Mouse (Mus musculus) embryonic facial prominence, embryonic 13.5 days (tissue): ENCODE data around the gene Nup62. TPM values are rescaled to one million over a fixed set of nuclear protein-coding genes. Genes with fewer than 3 reads are reported as not detected.
A peak's percentile ranks its signal among the peaks of the same experiment; 100 is the strongest.

Experiments
- ATAC-seq: fragments of 200-750 bp; cut with Nextera tagmentation; 2 replicates; pipeline ENCODE4 v1.8.0; 2017; ENCODE audit warnings: low read depth; ENCODE audit not compliant: insufficient number of reproducible peaks, insufficient read depth, low FRiP score, low TSS enrichment
- H3K27ac ChIP-seq: fragments of 300-500 bp; sonication (generic); 2 replicates; pipeline ENCODE4 v1.5.1; 2015; ENCODE audit warnings: moderate library complexity, mild to moderate bottlenecking, inconsistent platforms
- H3K27me3 ChIP-seq: fragments of 300-500 bp; sonication (generic); 2 replicates; pipeline ENCODE4 v1.6.1; 2015; ENCODE audit warnings: mild to moderate bottlenecking, inconsistent platforms
- H3K36me3 ChIP-seq: fragments of 300-500 bp; sonication (generic); 2 replicates; pipeline ENCODE4 v1.6.1; 2015; ENCODE audit warnings: mild to moderate bottlenecking, inconsistent platforms
- H3K4me1 ChIP-seq: fragments of 300-500 bp; sonication (generic); 2 replicates; pipeline ENCODE4 v1.6.1; 2015; ENCODE audit warnings: inconsistent platforms
- H3K4me2 ChIP-seq: fragments of 300-500 bp; sonication (generic); 2 replicates; pipeline ENCODE4 v1.6.1; 2015; ENCODE audit warnings: moderate library complexity, mild to moderate bottlenecking, inconsistent platforms
- H3K4me3 ChIP-seq: fragments of 300-500 bp; sonication (generic); 2 replicates; pipeline ENCODE4 v1.5.1; 2015; ENCODE audit warnings: mild to moderate bottlenecking, inconsistent platforms
- H3K9ac ChIP-seq: fragments of 300-500 bp; sonication (generic); 2 replicates; pipeline ENCODE4 v1.6.1; 2015; ENCODE audit warnings: mild to moderate bottlenecking, inconsistent platforms
- H3K9me3 ChIP-seq: fragments of 300-500 bp; sonication (generic); 2 replicates; pipeline ENCODE4 v1.6.1; 2016; ENCODE audit warnings: inconsistent platforms
- WGBS: fragments of 180-500 bp; shearing (Covaris S2); methylation state at CpG from one replicate; pipeline ENCODE4 v1.1.7; 2015; ENCODE audit warnings: mixed read lengths; 5-methylcytosine and 5-hydroxymethylcytosine counted together
- polyA plus RNA-seq: library from polyadenylated mRNA; unstranded; fragments of >200 nt; fragmentation: Nextera tagmentation; extraction: Ambion mirVana; gene quantifications from 2 replicates; pipeline ENCODE4 v1.2.1, GENCODE M21; 2015

The Nup62 gene
- polyA plus RNA-seq, 1 experiment from 2014 or later = 100 TPM

DNA sequence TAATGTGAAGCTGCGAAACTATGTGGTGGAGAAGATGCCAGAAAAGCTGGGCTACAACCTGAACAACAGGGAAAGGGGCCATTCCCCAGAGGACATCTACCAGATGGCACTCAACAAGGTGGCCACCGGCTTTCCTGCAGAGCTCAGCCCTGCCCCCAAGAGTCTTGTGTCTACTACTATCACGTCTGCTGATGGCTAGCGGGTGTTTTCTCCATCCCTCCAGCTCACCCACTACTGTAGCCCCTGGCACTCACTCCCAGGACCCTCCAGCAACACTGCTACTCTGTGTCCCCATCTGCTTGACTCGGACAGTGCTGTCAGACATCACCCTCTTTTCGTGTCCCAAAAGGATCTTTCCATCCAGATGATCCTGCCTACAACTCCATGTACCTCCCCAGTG, 22.2 kb downstream of the Nup62 start:
- peaks cover 17% of the 10 kb centered on the region for H3K4me1 ChIP-seq
- no peak overlapping the region for H3K4me3 ChIP-seq
- no peak overlapping the region for H3K9ac ChIP-seq
- no peak overlapping the region for H3K27ac ChIP-seq
- H3K27me3 ChIP-seq = peaks cover 36% of the 10 kb centered on the region
- no peak overlapping the region for H3K4me2 ChIP-seq
- no peak for ATAC-seq
- no peaks in the 10 kb centered on the region for H3K9me3 ChIP-seq
- WGBS = 82% methylated on average over 6 of the region's 6 CpGs
- H3K36me3 ChIP-seq = peaks cover 29% of the 10 kb centered on the region

DNA sequence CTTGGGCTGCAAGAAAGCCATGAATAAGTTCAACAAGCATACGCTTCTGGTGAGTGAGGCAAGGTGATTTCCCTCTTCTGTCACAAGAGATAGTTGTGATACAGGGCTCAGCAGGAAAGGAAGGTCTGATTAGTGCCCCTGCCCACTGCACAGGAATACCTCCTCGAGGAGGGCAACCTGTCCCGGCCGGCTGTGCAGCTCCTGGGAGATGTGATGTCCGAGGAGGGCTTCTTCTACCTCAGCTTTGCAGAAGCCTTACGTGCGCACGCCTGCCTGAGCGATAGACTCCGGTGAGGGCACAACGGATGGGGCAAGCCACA, 23.2 kb downstream of the Nup62 start:
- ATAC-seq = no peak
- 24% methylated on average over 11 of the region's 11 CpGs for WGBS

DNA sequence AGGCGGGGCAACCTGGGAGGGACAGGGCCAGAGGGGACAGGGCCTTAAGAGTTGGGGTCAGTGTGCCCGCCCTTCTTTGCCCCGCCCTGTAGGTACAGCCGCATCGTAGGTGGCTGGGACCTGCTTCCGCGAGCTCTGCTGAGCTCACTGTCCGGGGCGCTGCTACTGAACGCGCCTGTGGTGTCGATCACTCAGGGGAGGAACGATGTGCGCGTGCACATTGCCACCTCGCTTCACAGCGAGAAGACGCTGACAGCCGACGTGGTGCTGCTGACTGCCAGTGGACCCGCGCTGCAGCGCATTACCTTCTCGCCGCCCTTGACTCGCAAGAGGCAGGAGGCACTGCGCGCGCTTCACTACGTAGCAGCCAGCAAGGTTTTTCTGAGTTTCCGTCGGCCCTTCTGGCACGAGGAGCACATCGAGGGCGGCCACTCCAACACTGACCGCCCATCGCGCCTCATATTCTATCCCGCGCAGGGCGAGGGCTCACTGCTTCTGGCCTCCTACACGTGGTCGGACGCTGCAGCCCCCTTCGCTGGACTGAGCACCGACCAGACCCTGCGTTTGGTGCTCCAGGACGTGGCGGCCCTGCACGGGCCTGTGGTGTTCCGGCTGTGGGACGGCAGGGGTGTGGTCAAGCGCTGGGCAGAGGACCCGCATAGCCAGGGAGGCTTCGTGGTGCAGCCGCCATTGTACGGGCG, 23.8 kb downstream of the Nup62 start:
- peak overlapping the region; percentile 62 for H3K9ac ChIP-seq
- H3K36me3 ChIP-seq = peaks cover 44% of the 10 kb centered on the region
- H3K4me1 ChIP-seq = peaks cover 15% of the 10 kb centered on the region
- peaks cover 36% of the 10 kb centered on the region for H3K27me3 ChIP-seq
- ATAC-seq = 0 out of 2 replicates have a peak, but pooled peaks have one; percentile 11
- 2% methylated on average over 58 of the region's 58 CpGs for WGBS
- peak overlapping the region; percentile 40 for H3K4me3 ChIP-seq
- H3K9me3 ChIP-seq = no peaks in the 10 kb centered on the region
- no peak overlapping the region for H3K27ac ChIP-seq
- H3K4me2 ChIP-seq = peak overlapping the region; percentile 66

More for the DNA sequence above, 23.2 kb downstream of the Nup62 start:
- Histone ChIP-seq H3K36me3 (peaks cover 39% of the 10 kb centered on the region), H3K27ac (no peak overlapping the region), H3K9me3 (no peaks in the 10 kb centered on the region), H3K4me3 (peak overlapping the region; percentile 40), H3K4me1 (peaks cover 15% of the 10 kb centered on the region), H3K27me3 (peaks cover 36% of the 10 kb centered on the region), H3K4me2 (peak overlapping the region; percentile 66), H3K9ac (peak overlapping the region; percentile 62)

DNA sequence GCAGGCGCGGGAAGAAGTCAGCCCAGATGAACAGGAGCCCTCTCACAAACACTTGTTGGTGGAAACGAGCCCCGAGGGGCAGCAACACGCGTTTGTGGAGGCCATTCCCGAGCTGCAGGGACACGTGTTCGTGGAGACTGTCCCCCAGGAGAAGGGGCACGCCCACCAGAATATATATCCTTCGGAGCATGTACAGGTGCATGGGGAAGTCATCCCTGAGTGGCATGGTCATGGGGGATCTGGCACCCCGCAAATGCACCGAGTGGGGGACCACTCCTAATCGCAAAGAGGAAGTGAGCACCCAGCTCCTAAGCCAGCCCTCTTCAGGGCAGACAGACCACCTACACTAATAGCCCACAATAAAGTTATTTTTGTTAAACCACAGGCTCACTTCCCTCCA, 24.5 kb downstream of the Nup62 start:
- 52% methylated on average over 14 of the region's 14 CpGs for WGBS
- H3K4me2 ChIP-seq = peak overlapping the region; percentile 66
- ATAC-seq = no peak
- H3K9ac ChIP-seq = peak overlapping the region; percentile 62
- peaks cover 36% of the 10 kb centered on the region for H3K27me3 ChIP-seq
- H3K9me3 ChIP-seq = no peaks in the 10 kb centered on the region
- peak overlapping the region; percentile 40 for H3K4me3 ChIP-seq
- no peak overlapping the region for H3K27ac ChIP-seq
- peaks cover 52% of the 10 kb centered on the region for H3K36me3 ChIP-seq
- H3K4me1 ChIP-seq = peaks cover 15% of the 10 kb centered on the region

DNA sequence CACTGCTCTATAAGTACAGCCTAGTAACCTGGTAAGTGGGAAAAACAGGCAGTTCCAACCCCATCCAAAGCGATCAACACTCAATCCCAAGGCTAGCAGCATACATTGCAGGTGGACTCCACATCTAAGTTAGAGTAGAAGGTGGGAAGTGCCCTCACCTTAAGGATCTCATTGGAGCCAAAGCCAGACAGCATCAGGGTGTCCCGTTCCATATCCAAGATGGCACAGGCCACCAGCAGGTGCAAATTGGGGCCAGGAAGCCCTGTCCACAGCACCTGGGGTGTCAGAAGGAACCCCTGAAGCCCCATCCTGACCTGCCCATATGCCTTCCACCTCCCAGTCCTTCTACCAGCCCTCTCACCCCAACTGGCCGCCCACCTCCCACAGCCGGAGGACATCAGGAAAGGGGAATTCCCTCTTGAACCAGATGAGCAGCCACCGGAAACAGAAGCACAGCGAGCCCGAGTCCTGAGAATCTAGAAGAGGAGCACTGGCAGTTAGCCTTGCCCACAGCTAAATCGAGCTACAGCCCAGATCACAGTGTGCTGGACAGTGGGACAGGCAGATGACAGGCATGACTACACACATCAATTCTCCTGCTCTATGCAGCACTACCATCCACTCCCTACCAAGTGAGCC, 26.1 kb downstream of the Nup62 start:
- Histone ChIP-seq H3K4me3 (no peak overlapping the region), H3K27ac (no peak overlapping the region), H3K9ac (no peak overlapping the region), H3K36me3 (peaks cover 67% of the 10 kb centered on the region), H3K4me2 (no peak overlapping the region), H3K4me1 (peaks cover 12% of the 10 kb centered on the region), H3K9me3 (no peaks in the 10 kb centered on the region), H3K27me3 (peaks cover 36% of the 10 kb centered on the region)
- 92% methylated on average over 8 of the region's 8 CpGs for WGBS
- no peak for ATAC-seq

DNA sequence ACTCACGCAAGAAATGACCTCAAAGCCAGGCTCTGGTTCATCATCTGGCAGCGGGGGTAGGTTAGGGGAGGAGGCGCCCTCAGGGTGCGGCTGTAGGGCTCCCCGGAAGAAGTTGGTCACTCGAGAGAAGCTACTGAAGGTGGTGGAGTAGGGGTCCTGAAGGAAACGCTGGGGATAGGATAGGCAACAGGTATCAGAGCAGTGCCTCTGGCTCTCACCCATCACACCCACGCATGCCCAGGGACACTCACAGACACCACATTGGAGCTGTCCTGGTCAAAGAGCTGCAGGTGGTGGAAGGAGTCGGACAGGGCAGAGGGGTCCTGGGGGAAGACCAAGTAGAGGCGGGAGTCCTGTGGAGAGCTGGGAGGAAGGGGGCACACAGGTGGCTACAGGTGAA, 29.1 kb downstream of the Nup62 start:
- H3K9me3 ChIP-seq = no peaks in the 10 kb centered on the region
- WGBS = 93% methylated on average over 10 of the region's 10 CpGs
- ATAC-seq = no peak
- no peak overlapping the region for H3K9ac ChIP-seq
- peaks cover 67% of the 10 kb centered on the region for H3K36me3 ChIP-seq
- H3K27me3 ChIP-seq = peaks cover 16% of the 10 kb centered on the region
- no peak overlapping the region for H3K4me2 ChIP-seq
- no peak overlapping the region for H3K4me3 ChIP-seq
- H3K4me1 ChIP-seq = peaks cover 14% of the 10 kb centered on the region
- H3K27ac ChIP-seq = no peak overlapping the region

DNA sequence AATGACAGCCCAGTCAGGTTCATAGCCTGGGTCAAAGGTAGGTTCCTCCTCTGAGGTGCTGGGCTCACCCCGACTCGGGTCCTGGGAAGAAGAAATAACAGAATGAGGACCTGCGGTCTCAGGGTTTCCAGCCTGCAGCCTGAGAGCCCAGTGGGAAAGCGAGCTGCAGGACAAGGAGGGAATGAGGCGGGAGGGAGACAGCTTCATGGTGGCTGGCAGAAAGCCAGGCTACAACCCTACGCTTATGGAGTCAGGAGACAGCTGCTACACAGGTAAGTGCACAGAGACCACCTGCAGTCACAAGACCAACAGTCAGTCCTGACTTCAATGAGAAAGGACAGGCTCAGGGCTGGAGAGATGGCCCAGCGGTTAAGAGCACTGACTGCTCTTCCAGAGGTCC, 30.9 kb downstream of the Nup62 start:
- Histone ChIP-seq H3K27ac (no peak overlapping the region), H3K4me3 (no peak overlapping the region), H3K9me3 (no peaks in the 10 kb centered on the region), H3K4me2 (no peak overlapping the region), H3K27me3 (no peaks in the 10 kb centered on the region), H3K4me1 (peaks cover 24% of the 10 kb centered on the region), H3K36me3 (peaks cover 55% of the 10 kb centered on the region), H3K9ac (0 out of 2 replicates have a peak overlapping the region, but pooled peaks have one; percentile 16)
- 92% methylated on average over 7 of the region's 7 CpGs for WGBS
- no peak for ATAC-seq

DNA sequence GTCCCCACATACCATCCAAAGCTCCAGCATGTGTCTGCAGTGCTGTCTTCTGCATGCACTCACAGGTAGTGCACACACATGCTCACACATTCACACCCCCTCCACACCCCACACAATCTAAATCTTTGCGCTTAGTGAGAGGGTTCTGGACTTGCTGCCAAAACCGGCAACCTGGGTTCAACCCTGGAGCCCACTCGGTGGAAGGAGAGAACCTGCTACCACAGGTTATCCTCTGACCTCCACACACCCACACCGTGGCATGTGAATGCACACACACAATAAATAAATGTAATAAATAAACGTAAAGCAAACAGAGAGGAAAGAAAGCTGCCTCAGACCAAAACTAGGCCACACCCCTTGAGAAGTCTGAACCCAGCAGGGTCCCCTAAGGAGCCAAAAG, 31.9 kb downstream of the Nup62 start:
- peak overlapping the region; percentile 70 for H3K9ac ChIP-seq
- WGBS = 80% methylated on average over 5 of the region's 5 CpGs
- no peaks in the 10 kb centered on the region for H3K27me3 ChIP-seq
- ATAC-seq = no peak
- peak overlapping the region; percentile 75 for H3K4me3 ChIP-seq
- H3K4me2 ChIP-seq = peak overlapping the region; percentile 91
- peaks cover 30% of the 10 kb centered on the region for H3K4me1 ChIP-seq
- peaks cover 50% of the 10 kb centered on the region for H3K36me3 ChIP-seq
- peak overlapping the region; percentile 97; the same call in 1 of the 2 replicates for H3K27ac ChIP-seq
- no peaks in the 10 kb centered on the region for H3K9me3 ChIP-seq

DNA sequence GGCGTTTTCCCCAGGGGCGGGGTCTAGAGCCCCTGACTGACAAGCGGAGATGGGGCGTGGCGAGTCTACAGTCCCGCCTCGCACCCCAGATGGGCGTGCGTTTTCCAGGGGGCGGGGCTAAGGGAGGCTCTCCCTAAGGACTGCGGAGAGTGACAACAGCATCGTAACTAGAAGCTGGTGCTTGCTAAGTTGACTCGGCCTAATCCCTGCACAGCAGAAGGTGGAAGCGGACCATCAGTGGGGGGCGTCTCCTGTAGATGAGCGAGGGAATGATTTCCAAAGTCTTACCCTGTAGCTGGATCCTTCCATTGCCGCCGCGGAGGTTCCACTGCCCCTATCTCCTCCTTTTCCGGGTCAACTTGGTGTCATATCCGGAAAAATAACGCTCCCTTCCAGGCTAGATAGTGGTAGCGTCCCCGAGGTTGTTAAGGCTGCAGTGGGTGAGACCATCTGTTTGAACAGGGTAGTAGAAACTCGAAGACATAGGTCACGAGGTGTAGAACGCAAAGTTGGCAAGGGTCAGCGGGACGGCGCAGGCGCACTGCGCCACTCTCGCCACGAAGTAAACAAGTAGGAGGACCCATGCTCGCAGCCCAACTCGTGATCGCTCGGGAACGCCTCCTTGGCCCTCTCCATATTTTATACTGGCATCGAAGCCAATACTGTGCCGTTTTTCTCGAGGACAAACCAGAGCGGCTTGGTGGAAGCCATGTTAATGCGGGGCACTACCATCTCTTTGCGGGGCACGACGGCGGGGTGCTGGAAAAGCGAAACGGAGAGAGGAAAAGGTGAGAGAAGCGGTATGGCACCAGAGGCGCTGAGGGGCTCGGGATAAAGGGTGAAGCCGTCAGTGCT, 32.9 kb downstream of the Nup62 start, which contains the start of the genes Akt1s1 and Tbc1d17:
TSS of gene Akt1s1 (plus strand) at position 431 of the 855 bp plus-strand sequence.
TSS of gene Tbc1d17 (minus strand) at position 519 of the 855 bp plus-strand sequence.
- peak; percentile 84 for ATAC-seq
- Histone ChIP-seq H3K4me2 (peak within 1 kb of the TSS; percentile 91), H3K36me3 (peaks cover 43% of the 10 kb centered on the region), H3K4me3 (peak within 1 kb of the TSS; percentile 75), H3K4me1 (peaks cover 40% of the 10 kb centered on the region), H3K9me3 (no peaks in the 10 kb centered on the region), H3K27ac (peak within 1 kb of the TSS; percentile 97), H3K27me3 (no peaks in the 10 kb centered on the region), H3K9ac (peak within 1 kb of the TSS; percentile 83)
- under 1% methylated on average over 54 of the region's 54 CpGs for WGBS

DNA sequence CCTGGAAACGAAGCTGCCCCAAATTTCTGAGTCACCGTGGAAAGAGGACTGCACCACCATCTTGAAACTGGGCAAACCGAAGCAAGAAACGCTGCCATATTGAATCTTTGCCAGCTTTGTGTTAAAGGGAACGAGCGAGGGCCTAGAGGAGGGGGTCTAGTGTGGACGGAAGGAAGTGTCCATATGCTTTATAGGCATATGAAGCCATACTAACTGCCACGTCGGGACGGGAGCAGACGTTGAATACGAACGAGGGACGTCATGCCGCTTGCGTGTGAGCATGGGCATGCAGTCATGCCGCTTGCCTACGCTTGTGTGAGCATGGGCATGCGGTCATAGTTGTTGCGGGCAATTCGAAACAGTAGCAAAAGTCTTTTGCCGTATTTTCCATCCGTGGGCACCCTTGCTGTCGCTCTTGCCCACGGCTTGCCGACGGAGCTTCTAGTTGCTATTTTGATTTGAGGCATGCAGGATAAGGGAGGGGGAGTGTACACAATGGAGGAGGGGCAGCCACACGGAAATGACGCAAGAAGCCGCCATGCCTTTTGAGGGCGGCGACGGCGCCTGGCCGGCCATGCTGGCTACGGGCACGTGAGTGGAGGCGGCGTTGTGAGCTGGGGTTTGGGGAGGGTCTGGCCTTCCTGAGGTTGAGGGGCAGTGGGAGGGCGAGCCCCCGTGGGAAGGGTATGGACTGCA, 33.7 kb downstream of the Nup62 start:
- peaks cover 48% of the 10 kb centered on the region for H3K4me1 ChIP-seq

DNA sequence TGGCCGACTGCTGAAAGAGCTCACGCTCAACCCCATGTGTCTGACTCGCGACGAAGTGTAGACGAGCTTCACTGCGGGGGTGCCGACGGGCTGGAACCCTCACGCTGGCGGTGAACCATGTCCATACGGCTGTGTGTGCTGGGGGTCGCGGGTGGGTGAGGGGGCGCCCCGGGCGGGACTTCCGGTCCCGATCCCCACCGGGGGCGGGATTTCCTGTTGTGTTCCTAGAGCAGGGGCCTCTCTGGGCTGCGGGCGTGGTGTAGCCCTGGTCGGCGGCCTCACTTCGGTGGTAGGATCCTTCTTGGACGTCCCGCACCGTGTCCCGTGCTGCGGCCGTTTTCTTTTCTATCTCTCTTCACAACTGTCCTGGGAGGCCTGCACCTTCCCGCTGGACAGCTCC, 34.3 kb downstream of the Nup62 start:
- H3K4me1 ChIP-seq = peaks cover 53% of the 10 kb centered on the region
- H3K4me2 ChIP-seq = peak overlapping the region; percentile 91
- H3K36me3 ChIP-seq = peaks cover 29% of the 10 kb centered on the region
- H3K9ac ChIP-seq = peak overlapping the region; percentile 83
- H3K27ac ChIP-seq = peak overlapping the region; percentile 97
- ATAC-seq = peak; percentile 43
- no peaks in the 10 kb centered on the region for H3K27me3 ChIP-seq
- WGBS = under 1% methylated on average over 33 of the region's 33 CpGs
- no peaks in the 10 kb centered on the region for H3K9me3 ChIP-seq
- peak overlapping the region; percentile 75 for H3K4me3 ChIP-seq

More for the DNA sequence above, 33.7 kb downstream of the Nup62 start:
- Histone ChIP-seq H3K9ac (peak overlapping the region; percentile 83), H3K9me3 (no peaks in the 10 kb centered on the region), H3K27me3 (no peaks in the 10 kb centered on the region), H3K36me3 (peaks cover 35% of the 10 kb centered on the region), H3K4me3 (peak overlapping the region; percentile 75), H3K4me2 (peak overlapping the region; percentile 91), H3K27ac (peak overlapping the region; percentile 97)
- WGBS = under 1% methylated on average over 41 of the region's 41 CpGs
- ATAC-seq = peak; percentile 71
